Mouse (Mus musculus) embryonic facial prominence, embryonic 12.5 days (tissue): ENCODE measurements around the gene Nbeal1. TPM values are rescaled to one million over a fixed set of nuclear protein-coding genes. Genes with fewer than 3 reads are reported as not detected.

Experiments used
- ATAC-seq: fragments of 200-750 bp; cut with Nextera tagmentation; 2 replicates; pipeline ENCODE4 v1.8.0; 2017; ENCODE audit not compliant: insufficient number of reproducible peaks, insufficient read depth, low FRiP score, low TSS enrichment
- H3K27ac ChIP-seq: fragments of 300-500 bp; sonication (generic); 2 replicates; pipeline ENCODE4 v1.5.1; 2016; ENCODE audit warnings: mild to moderate bottlenecking
- H3K27me3 ChIP-seq: fragments of 300-500 bp; sonication (generic); 2 replicates; pipeline ENCODE4 v1.6.1; 2016; ENCODE audit warnings: mild to moderate bottlenecking, moderate library complexity
- H3K36me3 ChIP-seq: fragments of 300-500 bp; sonication (generic); 2 replicates; pipeline ENCODE4 v1.6.1; 2016; ENCODE audit warnings: mild to moderate bottlenecking
- H3K4me1 ChIP-seq: fragments of 300-500 bp; sonication (generic); 2 replicates; pipeline ENCODE4 v1.6.1; 2016
- H3K4me2 ChIP-seq: fragments of 300-500 bp; sonication (generic); replicated peaks from 2 replicates; pipeline ENCODE4 v1.6.1; 2016; ENCODE audit warnings: mild to moderate bottlenecking, moderate library complexity
- H3K4me3 ChIP-seq: fragments of 300-500 bp; sonication (generic); 2 replicates; pipeline ENCODE4 v1.5.1; 2016; ENCODE audit warnings: mild to moderate bottlenecking
- H3K9ac ChIP-seq: fragments of 300-500 bp; sonication (generic); 2 replicates; pipeline ENCODE4 v1.6.1; 2016; ENCODE audit warnings: mild to moderate bottlenecking, moderate library complexity
- H3K9me3 ChIP-seq: fragments of 300-500 bp; sonication (generic); 2 replicates; pipeline ENCODE4 v1.6.1; 2016; ENCODE audit warnings: mild to moderate bottlenecking, moderate library complexity
- WGBS: fragments of 180-500 bp; shearing (Covaris S2); methylation state at CpG from one replicate; pipeline ENCODE4 v1.1.7; 2016; 5-methylcytosine and 5-hydroxymethylcytosine counted together
- polyA plus RNA-seq: library from polyadenylated mRNA; unstranded; fragments of >200 nt; fragmentation: Nextera tagmentation; extraction: Ambion mirVana; gene quantifications from 2 replicates; pipeline ENCODE4 v1.2.1, GENCODE M21; 2016

The Nbeal1 gene
- polyA plus RNA-seq, 1 experiment from 2014 or later = 10.6 TPM

DNA sequence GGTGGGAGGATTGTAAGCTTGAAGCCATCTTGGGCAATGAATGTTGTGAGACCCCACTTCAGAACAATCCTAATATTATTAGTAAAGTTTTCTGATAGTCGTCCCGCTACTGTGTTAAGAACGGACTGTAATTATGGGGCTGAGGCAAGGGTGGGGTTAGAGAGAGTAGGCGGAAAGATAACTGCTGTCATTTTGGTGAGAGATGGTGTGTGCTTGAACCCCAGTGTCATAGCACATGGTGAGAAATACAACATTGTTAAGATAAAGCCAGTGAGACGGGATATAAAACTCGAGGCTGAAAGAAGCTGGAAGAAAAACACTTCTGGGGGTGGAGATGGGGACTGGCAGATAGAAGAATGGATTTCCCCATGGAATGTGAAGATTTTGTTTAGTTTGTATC lies 164.3 kb downstream of the Nbeal1 start:
- no peak overlapping the region for H3K9ac ChIP-seq
- peaks cover 5% of the 10 kb centered on the region; the same call in 1 of the 2 replicates for H3K9me3 ChIP-seq
- no peak overlapping the region for H3K27ac ChIP-seq
- WGBS = 90% methylated on average over 6 of the region's 6 CpGs
- no peak overlapping the region for H3K4me2 ChIP-seq
- H3K4me1 ChIP-seq = 0 out of 2 replicates have a peak, but pooled peaks cover 7% of the 10 kb centered on the region
- no peaks in the 10 kb centered on the region for H3K27me3 ChIP-seq
- H3K4me3 ChIP-seq = no peak overlapping the region
- H3K36me3 ChIP-seq = no peaks in the 10 kb centered on the region
- no peak for ATAC-seq

GRCm38 (mm10) chr1:60345712-60346111 lies 165.3 kb downstream of the Nbeal1 start:
- 88% methylated on average over 2 of the region's 2 CpGs for WGBS
- Histone ChIP-seq H3K9ac (no peak overlapping the region), H3K4me2 (no peak overlapping the region), H3K27ac (no peak overlapping the region), H3K9me3 (peaks cover 9% of the 10 kb centered on the region; the same call in 1 of the 2 replicates), H3K36me3 (no peaks in the 10 kb centered on the region), H3K27me3 (no peaks in the 10 kb centered on the region), H3K4me1 (0 out of 2 replicates have a peak, but pooled peaks cover 7% of the 10 kb centered on the region), H3K4me3 (no peak overlapping the region)
- no peak for ATAC-seq

GRCm38 (mm10) chr1:60352786-60353185 lies 172.4 kb downstream of the Nbeal1 start:
- peaks cover 14% of the 10 kb centered on the region for H3K36me3 ChIP-seq
- no peak for ATAC-seq
- no peak overlapping the region for H3K4me2 ChIP-seq
- 86% methylated on average over 5 of the region's 5 CpGs for WGBS
- no peak overlapping the region for H3K27ac ChIP-seq
- H3K4me3 ChIP-seq = no peak overlapping the region
- H3K9ac ChIP-seq = no peak overlapping the region
- H3K27me3 ChIP-seq = no peaks in the 10 kb centered on the region
- H3K9me3 ChIP-seq = peaks cover 9% of the 10 kb centered on the region; the same call in 1 of the 2 replicates
- H3K4me1 ChIP-seq = no peaks in the 10 kb centered on the region

DNA sequence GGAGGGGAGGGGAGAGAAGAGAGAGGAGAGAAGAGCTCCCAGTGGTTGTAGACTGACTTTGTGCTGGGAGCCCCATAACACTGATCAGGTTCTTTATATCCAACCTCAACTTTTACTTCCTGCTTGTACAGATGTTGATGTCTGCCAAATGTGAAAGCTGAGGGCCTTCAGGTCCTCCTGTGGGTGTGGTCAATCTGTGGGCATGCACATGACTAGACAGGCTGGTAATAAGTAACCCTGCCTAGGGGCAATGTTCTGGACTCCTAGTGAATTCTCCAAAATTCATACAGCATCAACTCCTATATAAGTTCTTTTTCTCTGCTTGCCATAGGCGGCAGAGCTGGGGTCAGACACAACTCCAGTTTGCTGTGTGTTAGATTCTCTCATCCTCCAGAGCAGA lies 181.2 kb downstream of the Nbeal1 start:
- ATAC-seq = no peak
- Histone ChIP-seq H3K4me2 (no peak overlapping the region), H3K4me3 (no peak overlapping the region), H3K9ac (no peak overlapping the region), H3K27me3 (no peaks in the 10 kb centered on the region), H3K9me3 (no peaks in the 10 kb centered on the region), H3K27ac (no peak overlapping the region), H3K4me1 (no peaks in the 10 kb centered on the region), H3K36me3 (0 out of 2 replicates have a peak, but pooled peaks cover 6% of the 10 kb centered on the region)
- 97% methylated on average over 1 of the region's 1 CpGs for WGBS

DNA sequence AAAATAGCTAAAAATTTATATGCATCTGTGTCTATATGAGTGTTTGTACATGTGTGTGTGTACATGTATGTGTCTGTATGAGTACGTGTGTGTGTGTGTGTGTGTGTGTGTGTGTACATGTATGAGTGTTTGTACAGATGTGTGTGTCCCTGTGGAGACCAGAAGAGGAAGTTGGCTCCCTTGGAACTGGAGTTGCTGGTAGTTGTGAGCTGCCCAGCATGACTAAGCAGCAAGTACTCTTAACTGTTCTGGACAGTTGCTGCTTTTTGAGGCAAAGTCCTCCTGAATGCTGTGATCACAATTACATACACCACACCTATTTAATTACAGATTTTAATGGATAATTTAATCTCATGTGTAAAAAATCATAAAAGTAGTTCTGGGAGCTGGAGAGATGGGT lies 196.2 kb downstream of the Nbeal1 start:
- WGBS = 78% methylated on average over 1 of the region's 1 CpGs
- Histone ChIP-seq H3K4me3 (no peak overlapping the region), H3K36me3 (peaks cover 15% of the 10 kb centered on the region), H3K4me2 (no peak overlapping the region), H3K27ac (no peak overlapping the region), H3K4me1 (no peaks in the 10 kb centered on the region), H3K27me3 (no peaks in the 10 kb centered on the region), H3K9me3 (no peaks in the 10 kb centered on the region), H3K9ac (no peak overlapping the region)
- no peak for ATAC-seq

- no peaks in the 10 kb centered on the region for H3K9me3 ChIP-seq
- H3K4me2 ChIP-seq = no peak overlapping the region
- H3K36me3 ChIP-seq = peaks cover 16% of the 10 kb centered on the region; the same call in 1 of the 2 replicates
- H3K27ac ChIP-seq = no peak overlapping the region
- WGBS = 96% methylated on average over 3 of the region's 3 CpGs
- no peak for ATAC-seq
- H3K4me3 ChIP-seq = no peak overlapping the region
- no peak overlapping the region for H3K9ac ChIP-seq
- no peaks in the 10 kb centered on the region for H3K27me3 ChIP-seq
- no peaks in the 10 kb centered on the region for H3K4me1 ChIP-seq
These were observed 201.5 kb downstream of the Nbeal1 start for GRCm38 (mm10) chr1:60381910-60382309.

Other genes with a start within 250 kb of the Nbeal1 start
- 1.4 and 2.1 TPM in 2 replicates for gene Ica1l, start 137.4 kb upstream of the Nbeal1 start, polyA plus RNA-seq
- 7.8 and 8.2 TPM in 2 replicates for gene Carf, start 82.4 kb upstream of the Nbeal1 start, polyA plus RNA-seq
- gene Wdr12, start 82.0 kb upstream of the Nbeal1 start, polyA plus RNA-seq = 48.3 and 49.4 TPM in 2 replicates
- 20.6 and 21.8 TPM in 2 replicates for gene Cyp20a1, start 162.7 kb downstream of the Nbeal1 start, polyA plus RNA-seq
- 32.0 and 32.2 TPM in 2 replicates for gene Abi2, start 229.0 kb downstream of the Nbeal1 start, polyA plus RNA-seq